Mouse (Mus musculus) kidney, postnatal 25 days (tissue): Measurements from ENCODE around the gene Sdk1.
A peak's percentile ranks its signal among the peaks of the same experiment; 100 is the strongest.
"Not testable (repeated sequence)": the region's sequence is repeated elsewhere in the genome, so short reads cannot be mapped to it uniquely, and the experiment has no call there.

ENCODE experiments used
- DNase-seq, 2 experiments: peaks; one replicate each; pipeline ENCODE4 v3.0.0; 2021; ENCODE audit warnings: mixed read lengths in 2 of 2

Gene Sdk1

DNA sequence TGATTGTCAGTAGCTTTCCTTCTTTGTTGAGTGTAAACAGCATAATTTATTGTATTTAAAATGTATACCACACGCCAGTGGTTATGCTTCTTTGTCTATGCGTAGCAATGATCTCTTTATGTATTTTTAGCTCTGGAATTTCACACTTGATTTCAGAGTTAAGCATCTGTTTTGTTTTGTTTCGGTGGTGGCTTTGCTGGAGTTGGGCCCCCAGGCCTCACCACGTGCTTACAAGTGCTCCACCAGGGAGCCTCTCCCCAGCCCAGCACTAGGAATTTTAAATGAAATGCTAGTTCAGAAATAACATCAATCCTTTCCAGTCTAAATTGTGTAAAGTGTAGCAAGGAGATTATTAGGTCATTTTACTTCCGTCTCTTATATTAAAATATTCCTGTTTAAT is 227.5 kb downstream of the Sdk1 start:
- no peak for DNase-seq

DNA sequence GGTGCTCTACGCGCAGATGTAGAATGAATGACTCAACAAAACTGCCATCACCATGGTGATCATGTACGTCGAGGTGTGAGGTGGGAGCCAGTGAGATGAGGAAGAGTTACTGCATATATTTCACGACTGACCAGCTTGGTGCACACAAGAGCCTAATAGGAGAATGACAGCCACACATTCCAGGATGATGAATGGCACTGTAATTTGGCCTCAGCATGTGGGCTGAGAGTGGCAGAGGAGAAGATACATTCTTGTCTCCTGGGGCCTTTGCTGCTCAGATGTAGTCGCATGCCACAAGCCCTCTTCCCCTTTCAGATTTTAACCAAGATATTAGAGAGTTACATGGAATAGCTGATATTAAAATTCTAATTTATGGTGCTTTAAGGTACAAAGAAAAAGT is 264.0 kb downstream of the Sdk1 start:
- DNase-seq = no peak

DNA sequence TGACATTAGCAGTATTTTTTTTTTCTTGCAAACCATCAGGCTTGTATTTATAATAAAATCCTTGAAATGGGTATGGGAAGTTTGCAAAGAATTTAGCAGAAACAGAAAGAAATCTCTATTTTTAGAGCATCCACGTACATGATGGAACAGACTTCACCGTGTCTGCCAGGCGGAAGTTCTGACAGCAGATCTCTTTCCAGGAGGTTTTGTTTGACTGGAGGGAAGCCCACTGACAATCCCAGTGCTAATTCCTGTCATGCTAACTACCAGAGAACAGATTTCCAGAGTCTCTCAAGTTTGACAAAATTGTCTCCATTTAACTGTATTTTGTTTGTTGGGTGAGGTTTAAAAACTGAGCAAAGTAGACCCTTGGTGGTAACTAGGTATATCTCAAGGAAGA is 265.1 kb downstream of the Sdk1 start:
- DNase-seq = no peak

DNA sequence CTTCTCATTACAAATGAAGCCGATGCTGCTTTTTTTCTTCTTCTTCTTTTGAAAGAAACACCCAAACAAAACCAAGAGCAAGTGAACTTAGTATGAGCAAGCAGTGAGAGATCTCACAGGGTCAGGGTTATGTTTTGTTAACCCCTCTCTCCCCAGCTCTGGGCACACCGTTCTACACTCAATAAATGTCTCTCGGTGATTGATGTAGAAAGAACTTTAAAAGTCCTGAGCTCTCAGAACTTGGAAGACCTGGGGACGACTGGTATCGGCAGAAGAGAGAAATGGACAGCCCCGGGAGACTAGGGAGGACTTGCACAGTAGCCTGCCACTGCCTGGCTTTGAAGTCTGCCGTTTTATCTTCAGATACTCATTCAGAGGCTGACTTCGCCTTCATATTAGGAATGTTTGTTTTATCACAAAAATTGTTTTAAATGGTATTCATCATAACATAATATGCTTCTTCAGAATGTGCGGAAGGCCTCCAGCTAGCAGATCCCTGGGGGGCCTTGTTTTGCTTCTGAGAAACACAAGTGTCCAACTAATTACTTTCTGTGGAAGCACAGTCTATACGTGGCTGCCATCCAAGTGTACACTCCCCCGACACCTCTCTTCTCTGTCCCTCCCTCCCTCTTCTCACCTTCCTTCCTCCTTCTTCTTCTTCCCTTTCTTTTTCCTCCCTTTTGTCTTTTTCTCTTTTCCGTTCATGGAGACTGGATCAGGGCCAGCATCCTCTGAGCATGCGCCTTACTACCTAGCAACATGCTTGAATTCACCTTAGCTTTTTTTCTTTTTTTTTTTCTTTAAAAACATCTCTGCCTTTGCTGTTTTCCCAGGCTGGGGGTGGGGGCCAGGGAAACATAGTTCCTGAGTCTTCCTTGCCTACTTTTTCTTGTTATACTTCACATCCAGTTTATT is 283.8 kb downstream of the Sdk1 start:
- DNase-seq = peak in 1 of 2 experiments; percentile 13

DNA sequence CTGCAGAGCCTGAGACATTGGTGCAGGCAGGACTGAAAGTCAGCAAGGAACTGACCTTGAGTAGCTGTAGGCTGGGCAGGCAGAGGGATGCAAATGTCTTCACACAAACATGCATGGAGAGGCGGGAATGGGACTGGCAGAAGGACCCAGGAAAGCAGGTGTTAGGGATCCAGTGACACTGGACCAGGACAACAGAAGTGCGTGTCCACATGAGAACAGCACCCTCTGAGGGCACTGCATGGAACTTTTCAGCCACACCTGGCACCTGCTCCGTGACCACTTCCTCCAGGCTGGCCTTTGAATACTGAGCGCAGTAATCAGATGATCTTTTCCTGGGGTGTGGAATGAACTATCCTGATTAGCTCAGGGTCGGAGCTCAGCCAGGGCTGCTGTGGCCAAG is 298.9 kb downstream of the Sdk1 start:
- DNase-seq = no peak

DNA sequence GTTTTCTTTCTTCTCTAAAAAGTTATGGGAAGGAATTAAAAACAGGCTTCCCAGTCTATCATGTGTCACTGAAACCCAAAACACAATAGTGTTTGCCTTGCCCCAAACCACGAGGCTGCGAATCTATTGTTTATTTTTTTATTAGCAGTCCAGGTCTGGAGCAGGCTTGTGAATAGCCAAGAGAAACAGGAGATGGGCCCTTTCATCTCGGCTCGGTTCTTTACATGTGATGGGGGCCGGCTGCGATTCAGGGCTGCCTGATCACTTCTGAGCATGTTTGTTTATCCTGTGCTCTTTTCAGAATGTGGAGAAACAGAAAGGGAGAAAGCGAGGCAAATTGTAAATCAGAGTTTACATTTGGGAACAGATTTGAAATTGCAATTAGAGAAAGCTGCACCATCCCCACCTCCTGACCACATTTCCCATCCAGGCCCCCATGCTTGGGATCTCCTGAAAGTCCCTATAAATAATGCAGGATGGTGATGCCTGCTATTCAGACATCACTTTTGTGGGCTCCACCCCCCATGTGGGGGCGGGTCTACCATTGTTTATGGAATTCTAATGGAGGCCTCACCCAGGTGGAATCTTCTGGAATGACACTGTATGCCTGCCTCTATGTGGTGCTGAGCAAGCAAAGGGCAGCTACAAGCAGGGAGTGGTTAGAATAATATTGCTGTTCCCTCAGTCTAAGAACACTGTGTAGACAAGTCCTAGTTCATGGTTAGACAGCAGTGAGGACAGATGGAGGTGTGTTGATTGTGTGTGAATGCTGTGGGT is 301.8 kb downstream of the Sdk1 start:
- DNase-seq = no peak

DNA sequence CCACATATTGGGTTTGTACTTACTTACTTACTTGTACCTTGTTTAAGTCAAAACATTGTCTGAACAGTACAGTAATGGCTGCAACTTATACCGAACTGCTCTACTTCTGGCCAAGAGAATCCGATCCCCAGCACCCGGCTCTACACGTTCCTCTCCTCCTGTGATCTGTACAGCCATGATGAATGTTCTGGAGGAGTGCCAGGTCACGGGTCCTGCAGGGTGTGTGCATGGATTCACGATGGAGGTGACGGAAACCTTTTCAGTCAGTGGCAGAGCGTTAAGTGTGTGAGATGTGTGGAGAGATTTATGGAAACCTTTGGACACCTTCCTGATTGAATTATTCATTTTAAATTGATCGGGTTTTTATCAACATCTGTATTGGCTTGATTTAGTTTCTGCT is 312.2 kb downstream of the Sdk1 start:
- no peak for DNase-seq

DNA sequence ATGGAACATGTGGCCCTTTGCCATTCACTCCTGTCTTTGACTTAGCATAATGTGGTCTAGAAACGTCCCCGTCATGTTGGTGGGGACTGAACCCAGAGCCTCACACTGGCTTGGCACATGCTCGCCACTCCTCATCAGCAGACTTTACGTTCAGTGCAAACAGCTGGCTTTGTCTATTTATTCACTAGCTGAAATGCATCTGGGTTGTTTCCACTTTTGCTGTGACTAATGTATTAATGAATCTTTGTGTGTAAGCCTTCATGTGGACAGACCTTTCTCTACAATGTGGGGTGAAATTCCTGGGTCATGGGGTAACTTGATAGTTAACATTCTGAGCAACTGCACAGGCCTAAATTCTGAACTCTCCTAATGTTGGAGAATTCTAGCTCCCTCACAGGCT is 317.4 kb downstream of the Sdk1 start:
- DNase-seq = no peak

DNA sequence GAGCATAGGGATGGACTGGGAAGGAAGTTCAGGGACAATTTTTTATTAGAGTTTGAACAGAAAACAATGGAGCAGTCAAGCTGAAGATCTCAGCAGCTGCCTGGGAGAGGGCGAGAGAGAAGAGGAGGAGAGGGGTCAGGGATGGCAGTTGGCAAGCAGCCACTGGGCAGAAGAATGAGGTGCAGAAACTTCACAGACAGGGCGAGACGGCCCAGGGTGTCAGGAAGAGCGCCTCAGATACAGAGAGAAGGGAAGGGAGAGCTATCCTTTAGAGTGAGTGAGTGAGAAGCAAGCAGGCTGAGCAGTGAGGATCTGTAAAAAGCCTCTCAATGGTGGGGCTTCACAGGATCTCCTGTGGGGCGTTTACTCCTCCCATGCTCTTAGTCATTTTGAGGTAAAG is 319.0 kb downstream of the Sdk1 start:
- no peak for DNase-seq

DNA sequence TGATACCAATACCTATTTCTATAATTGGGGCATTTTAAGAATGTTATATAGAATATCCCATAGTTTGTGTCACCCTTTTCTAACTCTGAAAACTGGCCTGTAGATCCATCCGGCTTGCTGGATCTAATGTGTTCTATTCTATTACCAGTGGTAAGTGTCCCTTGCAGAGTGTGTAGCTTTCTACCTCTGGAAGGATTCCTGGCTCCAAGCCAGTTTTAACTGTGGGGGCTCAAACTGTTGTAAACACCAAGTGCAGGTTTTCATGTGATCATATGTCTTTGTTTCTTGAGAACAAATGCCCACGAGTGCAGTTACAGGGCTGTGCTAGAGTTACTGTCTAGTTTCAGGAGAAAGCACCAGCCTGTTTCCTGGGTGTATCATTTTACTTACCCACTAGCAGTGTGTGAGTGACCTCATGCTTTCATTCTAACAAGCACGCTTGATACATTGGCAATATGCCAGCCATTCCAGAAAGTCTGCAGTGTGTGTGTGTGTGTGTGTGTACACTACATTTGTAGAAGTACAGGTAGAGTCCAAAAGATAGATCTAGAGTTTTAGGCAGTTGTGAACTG is 320.8 kb downstream of the Sdk1 start:
- no peak for DNase-seq

DNA sequence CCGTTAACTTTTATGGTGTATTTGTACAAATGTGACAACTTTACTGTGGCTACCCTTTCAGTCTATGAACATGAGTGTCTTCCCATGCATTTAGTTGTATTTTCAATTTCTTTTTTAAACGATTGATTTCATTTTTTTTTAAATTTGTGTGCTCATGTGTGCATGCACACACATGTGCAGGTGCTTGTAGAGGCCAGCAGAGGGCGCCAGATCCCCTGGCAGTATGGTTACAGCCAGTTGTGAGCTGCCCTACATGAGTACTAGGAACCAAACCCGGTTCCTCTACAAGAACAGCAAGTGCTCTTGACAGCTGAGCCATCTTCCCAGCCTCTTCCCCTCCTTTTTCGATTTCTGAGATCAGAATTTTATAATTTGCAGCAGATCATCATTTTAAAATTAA is 322.9 kb downstream of the Sdk1 start:
- DNase-seq = no peak

DNA sequence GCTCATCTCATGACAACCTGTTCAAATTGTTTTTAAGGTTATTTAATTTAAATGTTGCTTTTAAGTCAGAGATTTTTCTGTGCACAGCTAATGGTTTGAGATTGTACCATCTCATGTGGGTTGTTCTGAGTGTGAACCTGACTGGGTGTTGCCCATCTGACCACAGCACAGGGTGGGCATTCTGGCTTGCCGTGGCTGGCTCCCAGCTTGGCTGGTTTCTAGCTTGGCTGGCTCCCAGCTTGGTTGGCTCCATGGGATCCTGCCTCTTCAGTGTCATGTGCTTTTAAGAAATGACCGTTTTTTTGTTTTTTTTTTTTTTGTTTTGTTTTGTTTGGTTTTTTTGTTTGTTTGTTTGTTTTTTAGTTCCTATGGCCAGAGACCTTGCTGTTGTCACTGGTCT is 326.8 kb downstream of the Sdk1 start:
- DNase-seq = no peak

DNA sequence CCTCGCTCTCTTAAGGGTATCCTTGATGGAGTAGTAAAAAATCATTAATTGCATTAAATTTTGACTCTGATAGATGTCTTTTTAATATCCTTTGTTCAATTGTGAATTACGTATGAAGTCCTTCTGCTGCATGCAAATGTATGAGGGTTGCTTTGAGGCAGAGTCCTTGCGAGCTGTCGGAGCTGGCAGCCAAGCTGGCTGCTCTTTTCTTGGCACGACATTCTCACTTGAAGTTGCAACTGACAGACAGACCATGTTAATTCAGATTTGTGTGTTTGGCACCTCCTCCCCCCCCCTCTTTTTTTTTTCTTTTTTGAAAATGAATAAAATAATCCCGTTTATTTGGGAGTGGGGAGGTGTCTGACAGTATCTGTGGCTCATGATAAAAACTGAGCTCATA is 329.2 kb downstream of the Sdk1 start:
- no peak for DNase-seq

DNA sequence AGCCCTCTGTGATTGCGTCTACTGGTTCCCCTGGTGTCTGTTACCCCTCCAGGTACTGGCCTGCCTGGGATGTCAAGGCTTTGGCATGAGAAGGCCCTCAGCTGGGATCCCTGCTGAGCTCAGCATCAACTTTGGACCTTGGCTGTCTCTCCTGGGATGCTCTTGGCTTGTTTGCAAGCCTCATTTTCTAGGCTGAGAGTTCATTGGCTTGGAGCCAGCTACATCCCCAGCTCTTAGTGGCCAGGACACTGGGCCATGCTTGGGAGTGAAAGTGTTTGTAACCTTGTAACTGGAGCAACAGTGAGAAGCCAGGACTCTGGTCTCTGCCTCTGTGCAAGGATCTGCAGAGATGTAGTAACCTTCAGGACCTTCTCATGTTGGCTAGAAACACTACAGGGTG is 333.0 kb downstream of the Sdk1 start:
- DNase-seq = peak; percentile 88 to 92

DNA sequence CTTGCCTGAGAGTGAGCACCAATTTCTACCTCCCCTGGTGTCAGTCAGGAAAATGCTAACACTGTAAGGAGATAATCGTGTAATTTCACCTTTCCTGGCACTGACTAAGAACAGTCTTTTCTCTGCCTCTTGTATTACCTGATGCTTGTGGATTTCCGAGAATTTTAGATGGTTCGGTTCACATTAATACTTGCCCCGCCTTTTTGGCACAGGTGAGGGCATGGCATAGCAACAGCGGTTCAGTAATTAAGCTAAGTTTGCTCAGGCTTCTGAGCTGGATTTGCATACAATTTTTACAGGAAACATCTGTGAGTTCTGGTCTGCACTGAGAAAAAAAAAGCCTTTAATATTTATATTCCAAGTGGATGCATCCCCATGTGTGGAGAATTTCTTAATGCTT is 350.0 kb downstream of the Sdk1 start:
- DNase-seq = no peak

DNA sequence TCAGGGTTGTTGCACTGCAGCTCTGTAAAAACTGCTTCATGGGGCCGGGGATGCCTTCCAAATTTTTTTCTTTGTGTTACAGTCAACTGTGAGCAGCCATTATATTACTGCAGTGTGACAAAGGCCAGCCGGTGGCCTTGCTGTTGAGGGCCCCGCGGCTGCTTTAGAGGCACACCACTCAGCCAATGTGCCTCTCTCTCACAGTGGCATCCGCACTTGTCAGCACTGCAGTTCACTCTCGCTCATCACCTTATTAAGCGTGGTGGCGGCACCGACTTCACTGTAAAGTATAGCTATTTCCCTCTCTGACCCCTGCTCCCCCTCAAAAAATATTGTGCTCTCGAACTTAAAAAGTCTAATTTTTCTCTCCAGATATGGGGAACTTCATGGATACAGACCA is 371.4 kb downstream of the Sdk1 start:
- DNase-seq = no peak

DNA sequence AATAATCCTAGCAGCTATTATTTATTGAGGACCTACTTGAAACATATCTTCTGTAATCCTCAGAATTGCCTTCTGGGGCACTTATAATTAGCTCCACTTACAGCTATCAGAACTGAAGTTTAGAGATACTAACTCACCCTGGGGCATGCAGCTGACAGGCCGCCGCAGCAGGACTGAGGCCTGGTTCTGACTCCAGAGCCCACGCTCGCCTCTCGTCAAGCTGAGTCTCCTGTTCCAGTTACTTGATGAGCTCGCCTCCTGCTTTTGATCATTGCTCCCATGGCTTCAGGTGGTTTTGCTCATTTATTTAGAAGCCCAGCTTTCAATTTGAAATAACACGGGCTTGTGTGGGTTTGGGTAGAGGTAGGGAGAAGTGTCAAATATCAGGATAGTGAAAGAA is 374.5 kb downstream of the Sdk1 start:
- no peak for DNase-seq

DNA sequence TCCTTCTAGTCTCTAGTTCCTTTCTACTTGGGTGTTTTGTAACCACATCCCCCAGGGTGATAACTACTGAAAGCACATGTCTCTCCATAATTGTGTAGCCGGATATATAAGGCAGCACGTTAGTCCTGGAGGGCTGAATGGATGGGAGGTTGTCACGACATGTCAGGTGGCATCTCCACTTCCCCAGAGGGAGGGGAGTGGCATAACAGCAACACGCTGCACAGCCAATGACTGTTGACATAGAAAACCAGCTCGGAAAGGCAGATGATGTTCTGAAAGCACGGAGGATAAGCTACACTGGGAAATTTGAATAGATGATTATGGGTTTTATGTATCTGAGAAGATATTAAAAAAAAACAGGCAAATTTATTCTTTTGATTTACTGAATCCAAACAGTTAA is 376.4 kb downstream of the Sdk1 start:
- no peak for DNase-seq

DNA sequence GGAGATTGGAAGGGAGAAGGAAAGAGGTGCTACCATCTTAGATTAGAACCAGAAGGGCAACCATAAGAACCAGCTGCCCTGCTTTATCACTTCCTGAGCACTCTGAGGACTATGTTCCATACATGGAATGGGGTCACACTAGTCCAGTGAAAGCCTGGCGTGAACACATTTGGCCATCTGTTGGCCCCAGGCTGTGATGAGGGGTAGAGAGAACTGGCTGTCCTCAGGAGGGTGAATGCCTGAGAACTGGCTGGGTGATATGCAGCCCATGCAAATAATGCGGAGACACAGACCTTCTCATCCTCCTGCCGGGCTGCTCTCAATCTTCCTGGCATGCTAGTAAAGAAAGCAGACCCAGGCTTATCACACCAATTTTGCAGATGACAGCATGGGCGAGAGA is 384.1 kb downstream of the Sdk1 start:
- no peak for DNase-seq

DNA sequence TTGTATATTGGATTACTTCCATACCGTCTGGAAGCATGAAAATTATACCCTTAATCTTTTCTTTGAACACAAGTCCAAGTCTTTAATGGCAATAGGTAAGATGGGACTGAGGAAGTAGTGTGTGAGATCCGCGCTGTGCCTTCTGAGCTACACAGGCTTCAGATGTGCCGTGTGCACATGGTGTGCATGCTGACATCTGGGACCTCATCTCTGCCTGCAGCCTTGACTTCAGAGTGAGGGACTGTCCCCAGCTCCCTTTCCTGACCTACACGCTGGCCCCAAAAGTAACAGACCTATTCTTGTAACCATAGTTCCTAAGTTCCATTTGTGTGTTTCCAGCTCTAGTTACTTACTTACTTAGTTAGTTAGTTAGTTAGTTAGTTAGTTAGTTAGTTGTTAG is 390.4 kb downstream of the Sdk1 start:
- no peak for DNase-seq

DNA sequence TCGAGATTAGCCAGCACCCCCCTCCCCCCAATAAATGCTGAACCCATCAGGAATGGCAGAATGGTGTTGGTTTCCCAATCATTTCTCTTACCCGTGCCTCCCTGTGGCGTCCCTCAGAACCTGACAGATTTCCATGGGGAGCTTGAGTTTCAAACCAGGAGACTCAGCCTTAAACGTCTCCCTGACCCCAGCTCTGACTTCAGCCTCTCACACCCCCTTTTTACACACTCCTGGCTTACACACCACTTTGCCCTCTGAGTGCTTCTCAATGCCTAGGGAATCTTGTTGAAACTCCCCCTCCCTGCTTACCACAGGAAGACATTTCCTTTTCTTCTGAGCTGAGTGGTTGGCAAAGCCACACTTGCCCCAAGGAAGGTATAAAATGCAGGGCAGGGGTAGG is 392.0 kb downstream of the Sdk1 start:
- no peak for DNase-seq

DNA sequence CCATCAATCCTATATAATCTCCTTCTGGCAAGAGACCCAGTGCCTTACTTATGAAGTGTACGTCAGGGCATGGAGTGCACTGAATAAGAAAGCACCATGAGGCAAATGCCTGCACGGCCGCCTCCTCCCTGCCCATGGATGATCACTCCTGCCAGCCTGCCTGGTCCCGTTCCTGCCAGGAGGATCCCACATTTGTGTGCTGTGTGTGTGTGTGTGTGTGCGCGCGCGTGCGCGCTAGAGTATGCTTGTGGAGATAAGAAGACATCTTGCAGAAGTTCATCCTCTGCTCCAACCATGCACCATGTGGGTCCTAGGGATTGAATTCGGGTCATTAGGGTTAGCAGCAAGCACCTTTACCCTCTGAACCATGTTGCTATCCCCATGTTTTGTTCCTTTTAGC is 395.1 kb downstream of the Sdk1 start:
- DNase-seq = no peak

DNA sequence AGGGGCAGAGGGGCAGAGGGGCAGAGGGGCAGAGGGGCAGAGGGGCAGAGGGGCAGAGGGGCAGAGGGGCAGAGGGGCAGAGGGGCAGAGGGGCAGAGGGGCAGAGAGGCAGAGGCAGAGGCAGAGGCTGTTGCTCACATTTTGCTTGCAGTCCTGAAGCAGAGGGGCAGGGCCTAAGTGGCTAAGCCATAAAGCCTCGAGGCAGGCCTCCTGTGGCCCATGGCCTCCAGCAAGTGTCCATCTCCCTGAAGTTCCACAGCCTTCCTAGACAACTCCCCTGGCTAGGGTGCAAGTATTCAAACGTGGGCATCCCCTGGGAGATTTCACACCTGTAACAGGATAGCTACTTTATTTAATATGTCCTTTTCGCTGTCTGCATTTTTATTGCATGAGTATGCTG is 395.8 kb downstream of the Sdk1 start:
- DNase-seq = not testable (repeated sequence)

DNA sequence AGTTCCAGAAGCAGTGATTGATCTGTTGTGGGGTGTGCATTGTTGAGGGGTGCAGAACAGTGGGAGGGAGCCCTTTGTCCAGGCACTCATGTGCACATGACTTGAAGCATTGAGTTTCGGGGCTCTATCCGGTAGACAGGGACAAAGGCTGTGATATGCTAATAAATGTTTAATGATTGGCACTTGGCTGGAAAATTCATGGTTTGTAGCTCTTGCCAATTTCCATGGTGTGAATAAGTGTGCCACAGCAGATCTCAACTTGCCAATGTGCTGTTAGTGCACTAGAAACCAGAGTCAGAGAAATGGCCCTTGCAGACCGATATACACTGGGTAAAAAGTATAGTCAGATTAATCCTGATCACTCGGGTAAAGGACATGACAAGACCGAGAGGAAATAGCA is 404.4 kb downstream of the Sdk1 start:
- DNase-seq = no peak
